Mouse (Mus musculus) MEL (cell line): ENCODE measurements around the gene Upb1.

ENCODE experiments used
- CHD1 ChIP-seq: IDR thresholded peaks from 2 replicates; pipeline ENCODE4 v1.6.1; 2012; ENCODE audit warnings: low read depth, mild to moderate bottlenecking, inconsistent platforms, low read length, improper control_type of control experiment
- CTCF ChIP-seq, 3 experiments: IDR thresholded peaks in 2 of 3; conservative IDR thresholded peaks in 1 of 3; 2 replicates each; pipeline ENCODE4 v1.5.1; 2011 to 2012; ENCODE audit warnings: low read length in 3 of 3, low read depth in 2 of 3, mild to moderate bottlenecking in 2 of 3, improper control_type of control experiment in 1 of 3, inconsistent platforms in 1 of 3, mixed read lengths in 1 of 3, moderate library complexity in 1 of 3; ENCODE audit not compliant: control insufficient read depth in 1 of 3, insufficient read depth in 1 of 3, poor library complexity in 1 of 3, severe bottlenecking in 1 of 3
- EP300 ChIP-seq, 2 experiments: IDR thresholded peaks; 2 replicates each; pipeline ENCODE4 v1.6.1; 2011; ENCODE audit warnings: improper control_type of control experiment in 2 of 2, low read length in 2 of 2, low read depth in 1 of 2, mild to moderate bottlenecking in 1 of 2
- MEF2A ChIP-seq: IDR thresholded peaks from 2 replicates; pipeline ENCODE4 v1.6.1; 2014; ENCODE audit warnings: low read depth, mild to moderate bottlenecking, inconsistent platforms, low read length, improper control_type of control experiment; ENCODE audit not compliant: poor library complexity, insufficient replicate concordance, severe bottlenecking; ENCODE audit errors: extremely low read depth
- MYB ChIP-seq: IDR thresholded peaks from 2 replicates; pipeline ENCODE4 v1.6.1; 2011; ENCODE audit warnings: mild to moderate bottlenecking, low read depth, low read length, improper control_type of control experiment
- POLR2A ChIP-seq, 2 experiments: IDR thresholded peaks; 2 replicates each; pipeline ENCODE4 v1.6.1; 2011 to 2012; ENCODE audit warnings: low read length in 2 of 2, mild to moderate bottlenecking in 2 of 2, control low read depth in 1 of 2, improper control_type of control experiment in 1 of 2, low read depth in 1 of 2, moderate library complexity in 1 of 2; ENCODE audit not compliant: control insufficient read depth in 1 of 2, insufficient read depth in 1 of 2, poor library complexity in 1 of 2
- UBTF ChIP-seq: IDR thresholded peaks from 2 replicates; pipeline ENCODE4 v1.6.1; 2012; ENCODE audit warnings: low read depth, mild to moderate bottlenecking, inconsistent platforms, low read length, improper control_type of control experiment, moderate library complexity, borderline replicate concordance; ENCODE audit not compliant: insufficient read depth
- USF1 ChIP-seq: IDR thresholded peaks from 2 replicates; pipeline ENCODE4 v1.6.1; 2014; ENCODE audit warnings: low read depth, mild to moderate bottlenecking, inconsistent platforms, low read length, improper control_type of control experiment, moderate library complexity
- USF2 ChIP-seq, 2 experiments: IDR thresholded peaks; 2 replicates each; pipeline ENCODE4 v1.6.1; 2011 to 2012; ENCODE audit warnings: improper control_type of control experiment in 2 of 2, low read length in 2 of 2, borderline replicate concordance in 1 of 2, inconsistent platforms in 1 of 2, low read depth in 1 of 2, mild to moderate bottlenecking in 1 of 2; ENCODE audit not compliant: insufficient read depth in 1 of 2
- ZKSCAN1 ChIP-seq: IDR thresholded peaks from 2 replicates; pipeline ENCODE4 v1.6.1; 2012; ENCODE audit warnings: low read depth, mild to moderate bottlenecking, inconsistent platforms, low read length, improper control_type of control experiment, moderate library complexity

DNA sequence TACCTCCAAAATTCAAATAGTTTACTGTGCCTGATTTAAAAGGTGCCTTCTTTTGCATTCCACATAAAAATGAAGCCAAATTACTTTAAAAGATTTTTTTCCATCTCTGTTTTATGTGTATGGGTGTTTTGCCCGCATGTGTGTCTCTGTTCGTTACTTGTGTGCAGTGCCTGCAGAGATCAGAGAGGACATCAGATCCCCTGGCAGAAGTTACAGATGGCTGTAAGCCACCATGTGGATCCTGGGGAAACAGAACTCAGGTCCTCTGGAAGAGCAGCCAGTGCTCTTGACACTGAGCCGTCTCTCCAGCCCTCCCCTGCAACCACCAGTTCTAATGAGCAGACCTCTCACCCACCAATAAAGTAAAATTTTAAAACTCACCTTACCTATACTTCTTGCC, 61.8 kb downstream of the Upb1 start:
- no peak for TF ChIP-seq USF2 (IDR thresholded peaks at IDR 0.05; ENCODE audit: borderline replicate concordance in 1 of 2, insufficient read depth in 1 of 2, low read depth in 1 of 2, low read length in 2 of 2)
- no peak for TF ChIP-seq MYB
- TF ChIP-seq POLR2A (IDR thresholded peaks at IDR 0.05; ENCODE audit: control insufficient read depth in 1 of 2, insufficient read depth in 1 of 2, low read depth in 1 of 2, low read length in 2 of 2, poor library complexity in 1 of 2), result no peak
- no peak for TF ChIP-seq CHD1
- TF ChIP-seq USF1, result no peak
- TF ChIP-seq UBTF, result no peak
- TF ChIP-seq CTCF (IDR thresholded peaks at IDR 0.05 in 2 of 3, conservative IDR thresholded peaks at IDR 0.05 in 1 of 3; ENCODE audit: control insufficient read depth in 1 of 3, insufficient read depth in 1 of 3, low read depth in 2 of 3, low read length in 3 of 3, poor library complexity in 1 of 3, severe bottlenecking in 1 of 3), result no peak
- TF ChIP-seq EP300 (IDR thresholded peaks at IDR 0.05; ENCODE audit: low read depth in 1 of 2, low read length in 2 of 2), result no peak
- TF ChIP-seq ZKSCAN1, result no peak
- no peak for TF ChIP-seq MEF2A
